ENCODE assay signal across 18 mouse cellular contexts in genomic region chr10:38897573-38897972, GRCm38 (mm10).
A peak's percentile ranks its signal among the peaks of the same experiment; 100 is the strongest.
DNase-seq lines count a peak whose midpoint lies in the region; ATAC-seq and TF ChIP-seq lines count a peak whose summit lies in the region.
"Had no signal": no experiment of that assay in that cellular context is flagged by ENCODE, and none has a peak within 500 bp of the region (broad histone marks: within the 10 kb centered on the region; RNA-seq: fewer than 3 reads in every experiment).

No protein-coding gene starts in this region.

- DNase-seq in cerebellum, postnatal 10 days: peak; percentile 58 to 63
- no peak for DNase-seq in cerebellum, adult 2 months
- peak; percentile 15 to 18 for DNase-seq in left cerebral cortex, adult 18-20 months (ENCODE audit: low spot score in 2 of 2)
- no peak for DNase-seq in left cerebral cortex, adult 9 months (ENCODE audit: low spot score in 2 of 2)
- peak; percentile 87 for DNase-seq in adrenal gland, adult 2 months
- DNase-seq in kidney, postnatal 10 days: peak; percentile 51
- DNase-seq: cerebellum, adult 11 months; gastrocnemius, postnatal 36 days; liver; liver, postnatal 0 days; lung, postnatal 14 days; thymus, postnatal 4 days had no signal

- no peak overlapping the region for H3K4me3 ChIP-seq in cerebellum, adult 2 months (replicated peaks; ENCODE audit: insufficient read depth, low read depth, low read length)
- H3K4me3 ChIP-seq: embryonic facial prominence, embryonic 13.5 days; heart, embryonic 10.5 days; hindbrain, embryonic 15.5 days had no signal

- WGBS in cerebellum, adult 2 months: 54% methylated on average over 5 of the region's 5 CpGs

- TF ChIP-seq CTCF in cerebellum, adult 2 months (IDR thresholded peaks at IDR 0.05; ENCODE audit: borderline replicate concordance, insufficient read depth, low read depth, low read length): no peak

- no peaks in the 10 kb centered on the region for H3K27me3 ChIP-seq in cerebellum, adult 2 months (ENCODE audit: control insufficient read depth, insufficient read depth, low read length)
- H3K27me3 ChIP-seq: embryonic facial prominence, embryonic 13.5 days; hindbrain, embryonic 15.5 days had no signal

- H3K4me1 ChIP-seq in cerebellum, adult 2 months (ENCODE audit: control insufficient read depth, insufficient read depth, low read length): no peaks in the 10 kb centered on the region
- H3K4me1 ChIP-seq: hindbrain, embryonic 15.5 days had no signal

- no peak for TF ChIP-seq POLR2A in cerebellum, adult 2 months (IDR thresholded peaks at IDR 0.05; ENCODE audit: borderline replicate concordance, insufficient read depth, low read length)

- no peak overlapping the region for H3K27ac ChIP-seq in cerebellum, adult 2 months (ENCODE audit: insufficient read depth, low read length)
- H3K27ac ChIP-seq: embryonic facial prominence, embryonic 13.5 days; heart, embryonic 10.5 days; hindbrain, embryonic 15.5 days; kidney, postnatal 0 days had no signal

- ATAC-seq in megakaryocyte progenitor cell, adult 5-6 weeks (replicated peaks; ENCODE audit: poor library complexity): no peak
- no peak for ATAC-seq in erythroblast, adult 5-6 weeks (replicated peaks; ENCODE audit: low FRiP score, poor library complexity, severe bottlenecking)
- ATAC-seq: liver, postnatal 0 days had no signal

Comparison
In these comparisons a context has a peak if more than half of its experiments do, and no peak if none do; other contexts are left out.
1. DNase-seq: peak in cerebellum, postnatal 10 days (2 of 2), left cerebral cortex, adult 18-20 months (2 of 2), adrenal gland, adult 2 months (single experiment) and kidney, postnatal 10 days (single experiment); none in cerebellum, adult 2 months (0 of 2) and left cerebral cortex, adult 9 months (0 of 2).